Mouse (Mus musculus) liver, postnatal 0 days (tissue): Measurements from ENCODE around the gene Klk1b9. TPM values are rescaled to one million over a fixed set of nuclear protein-coding genes. Genes with fewer than 3 reads are reported as not detected.
"Not testable (repeated sequence)": the region's sequence is repeated elsewhere in the genome, so short reads cannot be mapped to it uniquely, and the experiment has no call there.

Source experiments
- ATAC-seq: fragments of 200-750 bp; cut with Nextera tagmentation; 2 replicates; pipeline ENCODE4 v1.8.0; 2017; ENCODE audit warnings: mild to moderate bottlenecking, moderate library complexity
- DNase-seq: peaks from one replicate; pipeline ENCODE4 v3.0.0-alpha.2; 2016
- H3K27ac ChIP-seq: fragments of 300-500 bp; sonication (generic); 2 replicates; pipeline ENCODE4 v1.5.1; 2014; ENCODE audit warnings: antibody characterized with exemption, moderate library complexity, mild to moderate bottlenecking, low read depth
- H3K27me3 ChIP-seq: fragments of 300-500 bp; sonication (generic); 2 replicates; pipeline ENCODE4 v1.6.1; 2014; ENCODE audit warnings: low read length, control low read depth, mixed read lengths; ENCODE audit not compliant: insufficient read depth
- H3K36me3 ChIP-seq: fragments of 300-500 bp; sonication (generic); replicated peaks from 2 replicates; pipeline ENCODE4 v1.6.1; 2014; ENCODE audit warnings: mild to moderate bottlenecking, control low read depth, low read length, moderate library complexity, mixed read lengths; ENCODE audit not compliant: insufficient read depth
- H3K4me1 ChIP-seq: fragments of 300-500 bp; sonication (generic); 2 replicates; pipeline ENCODE4 v1.6.1; 2014; ENCODE audit warnings: antibody characterized with exemption, mild to moderate bottlenecking, control low read depth; ENCODE audit not compliant: insufficient read depth
- H3K4me2 ChIP-seq: fragments of 300-500 bp; sonication (generic); 2 replicates; pipeline ENCODE4 v1.6.1; 2014; ENCODE audit warnings: low read depth, mild to moderate bottlenecking, low read length, moderate library complexity, mixed read lengths
- H3K4me3 ChIP-seq: fragments of 300-500 bp; sonication (generic); 2 replicates; pipeline ENCODE4 v1.5.1; 2014; ENCODE audit warnings: low read depth, low read length
- H3K9ac ChIP-seq: fragments of 300-500 bp; sonication (generic); replicated peaks from 2 replicates; pipeline ENCODE4 v1.6.1; 2014; ENCODE audit warnings: mild to moderate bottlenecking, moderate library complexity
- H3K9me3 ChIP-seq: fragments of 300-500 bp; sonication (generic); 2 replicates; pipeline ENCODE4 v1.6.1; 2016; ENCODE audit warnings: mild to moderate bottlenecking, control low read depth, low read length, mixed read lengths
- CTCF ChIP-seq: sonication (generic); IDR thresholded peaks from 2 replicates; pipeline ENCODE4 v1.5.1; 2016; ENCODE audit warnings: antibody characterized with exemption, low read depth
- EP300 ChIP-seq: IDR thresholded peaks from 2 replicates; pipeline ENCODE4 v1.6.1; 2016; ENCODE audit warnings: antibody characterized with exemption, low read depth, mild to moderate bottlenecking
- WGBS: fragments of 180-500 bp; shearing (Covaris S2); extraction: QIAGEN DNeasy Blood & Tissue Kit; methylation state at CpG from one replicate; pipeline ENCODE4 v1.1.7; 2014; ENCODE audit not compliant: insufficient replicate concordance; 5-methylcytosine and 5-hydroxymethylcytosine counted together
- polyA plus RNA-seq: library from polyadenylated mRNA; unstranded; fragments of >200 nt; fragmentation: Nextera tagmentation; extraction: Ambion mirVana; gene quantifications from 2 replicates; pipeline ENCODE4 v1.2.1, GENCODE M21; 2015

The Klk1b9 gene
- not detected in 2 replicates for polyA plus RNA-seq

- not testable (repeated sequence) for H3K4me3 ChIP-seq, H3K27ac ChIP-seq, ATAC-seq, H3K4me1 ChIP-seq, H3K9me3 ChIP-seq, DNase-seq, H3K9ac ChIP-seq, H3K4me2 ChIP-seq, H3K36me3 ChIP-seq, H3K27me3 ChIP-seq
- 59% methylated on average over 1 of the region's 1 CpGs for whole genome bisulfite sequencing
Observed at GRCm38 (mm10) chr7:43975761-43976160, at the start of gene Klk1b9. Gene Klk1b9 (plus strand): TSS chr7:43976061.

- H3K27me3 ChIP-seq, result no peaks in the 10 kb centered on the region
- H3K9ac ChIP-seq, result no peak overlapping the region
- no peak for ATAC-seq
- H3K36me3 ChIP-seq, result no peaks in the 10 kb centered on the region
- H3K4me1 ChIP-seq, result no peaks in the 10 kb centered on the region
- no peak overlapping the region for H3K4me2 ChIP-seq
- no peak overlapping the region for H3K4me3 ChIP-seq
- no peaks in the 10 kb centered on the region for H3K9me3 ChIP-seq
- no peak overlapping the region for H3K27ac ChIP-seq
- no peak for DNase-seq
- TF ChIP-seq EP300 (no peak), CTCF (peak; percentile 40)
- WGBS, result 48% methylated on average over 4 of the region's 4 CpGs
Observed at GRCm38 (mm10) chr7:43928521-43928920, 47.3 kb upstream of the Klk1b9 start.

GRCm38 (mm10) chr7:43932337-43932736 lies 43.5 kb upstream of the Klk1b9 start:
- no peaks in the 10 kb centered on the region for H3K9me3 ChIP-seq
- H3K36me3 ChIP-seq, result no peaks in the 10 kb centered on the region
- H3K27me3 ChIP-seq, result no peaks in the 10 kb centered on the region
- H3K9ac ChIP-seq, result no peak overlapping the region
- no peak for DNase-seq
- no peak for ATAC-seq
- H3K4me3 ChIP-seq, result no peak overlapping the region
- H3K4me1 ChIP-seq, result no peaks in the 10 kb centered on the region
- TF ChIP-seq CTCF (no peak), EP300 (no peak)
- no peak overlapping the region for H3K4me2 ChIP-seq
- no peak overlapping the region for H3K27ac ChIP-seq
- WGBS, result 56% methylated on average over 4 of the region's 4 CpGs

- no peak within 1 kb of the TSS for H3K4me2 ChIP-seq
- no peak within 1 kb of the TSS for H3K27ac ChIP-seq
- H3K4me3 ChIP-seq, result no peak within 1 kb of the TSS
- H3K27me3 ChIP-seq, result no peaks in the 10 kb centered on the region
- no peaks in the 10 kb centered on the region for H3K36me3 ChIP-seq
- TF ChIP-seq CTCF (no peak), EP300 (no peak)
- 78% methylated on average over 3 of the region's 3 CpGs for WGBS
- DNase-seq, result no peak
- H3K4me1 ChIP-seq, result no peaks in the 10 kb centered on the region
- H3K9me3 ChIP-seq, result no peaks in the 10 kb centered on the region
- no peak within 1 kb of the TSS for H3K9ac ChIP-seq
- ATAC-seq, result no peak
Observed at GRCm38 (mm10) chr7:43933440-43933839, 42.4 kb upstream of the Klk1b9 start, which contains the start of gene Klk15. Gene Klk15 (plus strand): TSS chr7:43933740.

GRCm38 (mm10) chr7:43934747-43935146 lies 41.1 kb upstream of the Klk1b9 start:
- no peak overlapping the region for H3K4me3 ChIP-seq
- WGBS, result 53% methylated on average over 3 of the region's 3 CpGs
- ATAC-seq (no peak), DNase-seq (no peak)
- H3K36me3 ChIP-seq, result no peaks in the 10 kb centered on the region
- no peak for TF ChIP-seq CTCF
- no peak overlapping the region for H3K4me2 ChIP-seq
- H3K9me3 ChIP-seq, result no peaks in the 10 kb centered on the region
- H3K9ac ChIP-seq, result no peak overlapping the region
- H3K4me1 ChIP-seq, result no peaks in the 10 kb centered on the region
- no peak overlapping the region for H3K27ac ChIP-seq
- H3K27me3 ChIP-seq, result no peaks in the 10 kb centered on the region

GRCm38 (mm10) chr7:43936551-43936950 lies 39.3 kb upstream of the Klk1b9 start:
- no peaks in the 10 kb centered on the region for H3K27me3 ChIP-seq
- H3K4me3 ChIP-seq, result no peak overlapping the region
- 79% methylated on average over 14 of the region's 14 CpGs for WGBS
- ATAC-seq (no peak), DNase-seq (no peak)
- no peaks in the 10 kb centered on the region for H3K36me3 ChIP-seq
- TF ChIP-seq CTCF (no peak), EP300 (no peak)
- no peak overlapping the region for H3K4me2 ChIP-seq
- no peaks in the 10 kb centered on the region for H3K9me3 ChIP-seq
- no peak overlapping the region for H3K27ac ChIP-seq
- no peaks in the 10 kb centered on the region for H3K4me1 ChIP-seq
- no peak overlapping the region for H3K9ac ChIP-seq

- DNase-seq, H3K4me2 ChIP-seq, H3K27ac ChIP-seq, H3K27me3 ChIP-seq, H3K4me3 ChIP-seq, H3K9ac ChIP-seq, ATAC-seq, H3K9me3 ChIP-seq, H3K36me3 ChIP-seq, H3K4me1 ChIP-seq: not testable (repeated sequence)
- WGBS, result 61% methylated on average over 3 of the region's 3 CpGs
Observed at GRCm38 (mm10) chr7:43942293-43942692, 33.6 kb upstream of the Klk1b9 start.
